Mouse (Mus musculus) spleen, postnatal 4 days (tissue): ENCODE results near the gene Hoga1.

Experiments
- DNase-seq, 2 experiments: peaks; one replicate each; pipeline ENCODE4 v3.0.0; 2022; ENCODE audit warnings: low spot score in 2 of 2

Gene Hoga1

DNA sequence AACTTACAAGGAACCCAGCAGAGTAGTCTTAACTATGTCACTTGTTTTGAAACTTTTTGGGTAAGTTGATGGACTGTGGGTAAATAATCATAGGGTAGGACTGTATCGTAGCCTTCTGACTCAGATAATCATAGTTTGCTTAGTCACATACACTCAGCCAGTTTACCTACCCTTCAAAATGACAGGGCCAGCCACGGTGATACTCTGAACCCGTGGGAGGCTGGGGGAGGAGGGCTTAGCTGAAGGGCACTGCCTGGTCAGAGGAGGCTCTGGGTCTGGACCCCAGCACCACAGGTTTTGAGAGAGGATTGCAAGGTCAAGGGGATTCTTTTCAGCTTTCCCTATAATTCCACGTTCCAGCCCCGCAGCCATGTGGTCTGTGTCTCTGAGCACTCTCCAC, 73.2 kb downstream of the Hoga1 start:
- no peak for DNase-seq

DNA sequence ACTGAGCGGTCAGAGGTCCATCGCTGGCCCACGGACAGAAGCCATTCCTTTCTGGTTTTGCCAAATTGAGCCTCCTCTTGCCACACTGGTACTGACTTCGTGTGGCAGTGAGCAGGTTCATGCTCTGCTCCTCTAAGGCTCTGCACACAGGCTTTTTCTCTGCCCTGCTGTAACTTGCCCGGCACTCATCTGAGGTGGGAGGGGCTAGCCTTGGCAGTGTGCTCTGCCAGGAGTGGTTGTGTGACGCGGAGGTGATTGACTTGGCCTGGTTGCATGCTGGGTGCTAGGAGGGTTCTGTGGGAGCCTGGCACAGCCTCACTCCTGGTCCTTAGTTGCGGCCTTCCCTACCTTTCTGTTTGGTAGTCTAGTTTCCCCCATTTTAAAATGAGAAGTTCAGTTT, 75.0 kb downstream of the Hoga1 start:
- no peak for DNase-seq
